Mouse (Mus musculus) kidney, adult 2 months (tissue): ENCODE data around the gene Cyp2j13.

Experiments used
- CTCF ChIP-seq: fragments of 200-500 bp; conservative IDR thresholded peaks from 2 replicates; pipeline ENCODE4 v1.5.1; 2011; ENCODE audit warnings: low read depth, mild to moderate bottlenecking, control low read depth, low read length, moderate library complexity, mixed read lengths; ENCODE audit not compliant: insufficient read depth, insufficient read length
- POLR2A ChIP-seq: fragments of 200-500 bp; IDR thresholded peaks from one replicate; pipeline ENCODE4 v1.6.1; 2011; ENCODE audit warnings: low read depth, low read length, control low read depth

DNA sequence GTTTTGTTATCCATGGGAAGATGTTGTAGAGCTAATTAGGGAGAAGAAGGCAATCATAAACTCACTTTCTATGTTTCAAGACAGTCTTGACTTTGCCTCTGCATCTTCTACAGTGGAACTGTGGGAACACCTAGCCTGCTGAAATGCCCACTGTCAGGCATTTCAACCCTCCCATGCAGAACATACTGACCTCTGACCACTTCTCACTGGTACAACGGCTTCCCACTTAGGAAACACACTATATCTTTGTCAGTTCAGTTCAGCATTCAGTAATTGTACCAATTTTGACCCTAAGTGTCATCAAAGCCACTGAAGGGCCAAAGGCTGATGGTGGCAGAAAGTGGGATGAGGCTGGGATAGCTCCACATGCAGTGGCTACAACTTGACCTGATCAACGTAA, 15.3 kb downstream of the Cyp2j13 start:
- TF ChIP-seq POLR2A (no peak), CTCF (no peak)
